Mouse (Mus musculus) intestine, embryonic 15.5 days (tissue): Measurements from ENCODE around the gene St6galnac6. TPM values are rescaled to one million over a fixed set of nuclear protein-coding genes. Genes with fewer than 3 reads are reported as not detected.

ENCODE experiments used
- ATAC-seq: fragments of 200-750 bp; cut with Nextera tagmentation; 2 replicates; pipeline ENCODE4 v1.8.0; 2017; ENCODE audit warnings: moderate TSS enrichment, moderate library complexity
- H3K27ac ChIP-seq: fragments of 300-500 bp; sonication (generic); 2 replicates; pipeline ENCODE4 v1.5.1; 2015; ENCODE audit warnings: mild to moderate bottlenecking, inconsistent platforms
- H3K27me3 ChIP-seq: fragments of 300-500 bp; sonication (generic); replicated peaks from 2 replicates; pipeline ENCODE4 v1.6.1; 2015; ENCODE audit warnings: inconsistent platforms
- H3K36me3 ChIP-seq: fragments of 300-500 bp; sonication (generic); 2 replicates; pipeline ENCODE4 v1.6.1; 2015; ENCODE audit warnings: inconsistent platforms
- H3K4me1 ChIP-seq: fragments of 300-500 bp; sonication (generic); replicated peaks from 2 replicates; pipeline ENCODE4 v1.6.1; 2015; ENCODE audit warnings: inconsistent platforms
- H3K4me2 ChIP-seq: fragments of 300-500 bp; sonication (generic); replicated peaks from 2 replicates; pipeline ENCODE4 v1.6.1; 2015; ENCODE audit warnings: mild to moderate bottlenecking, inconsistent platforms
- H3K4me3 ChIP-seq: fragments of 300-500 bp; sonication (generic); replicated peaks from 2 replicates; pipeline ENCODE4 v1.5.1; 2015; ENCODE audit warnings: inconsistent platforms
- H3K9ac ChIP-seq: fragments of 300-500 bp; sonication (generic); 2 replicates; pipeline ENCODE4 v1.6.1; 2015; ENCODE audit warnings: inconsistent platforms
- H3K9me3 ChIP-seq: fragments of 300-500 bp; sonication (generic); 2 replicates; pipeline ENCODE4 v1.6.1; 2016; ENCODE audit warnings: inconsistent platforms
- WGBS: fragments of 180-500 bp; shearing (Covaris S2); methylation state at CpG from one replicate; pipeline ENCODE4 v1.1.7; 2015; 5-methylcytosine and 5-hydroxymethylcytosine counted together
- polyA plus RNA-seq: library from polyadenylated mRNA; unstranded; fragments of >200 nt; fragmentation: Nextera tagmentation; extraction: Ambion mirVana; gene quantifications from 2 replicates; pipeline ENCODE4 v1.2.1, GENCODE M21; 2015

St6galnac6 gene
- polyA plus RNA-seq, 1 experiment from 2014 or later, result 14.0 TPM

- Histone ChIP-seq H3K9ac (no peak overlapping the region), H3K9me3 (no peaks in the 10 kb centered on the region), H3K36me3 (no peaks in the 10 kb centered on the region), H3K27ac (peak overlapping the region; percentile 29; the same call in 1 of the 2 replicates), H3K4me1 (peaks cover 72% of the 10 kb centered on the region), H3K27me3 (no peaks in the 10 kb centered on the region), H3K4me2 (no peak overlapping the region), H3K4me3 (no peak overlapping the region)
- WGBS, result 75% methylated on average over 5 of the region's 5 CpGs
- ATAC-seq, result no peak
Observed at GRCm38 (mm10) chr2:32624111-32624748, 24.7 kb downstream of the St6galnac6 start.

GRCm38 (mm10) chr2:32625212-32625872 lies 25.8 kb downstream of the St6galnac6 start:
- Histone ChIP-seq H3K4me3 (0 out of 2 replicates have a peak overlapping the region, but pooled peaks have one; percentile 13), H3K27me3 (no peaks in the 10 kb centered on the region), H3K9ac (peak overlapping the region; percentile 21; the same call in 1 of the 2 replicates), H3K4me1 (peaks cover 64% of the 10 kb centered on the region), H3K27ac (peak overlapping the region; percentile 49), H3K4me2 (peak overlapping the region; percentile 60), H3K36me3 (no peaks in the 10 kb centered on the region), H3K9me3 (no peaks in the 10 kb centered on the region)
- 6% methylated on average over 13 of the region's 13 CpGs for WGBS
- ATAC-seq, result peak; percentile 41

- Histone ChIP-seq H3K36me3 (no peaks in the 10 kb centered on the region), H3K4me1 (peaks cover 57% of the 10 kb centered on the region), H3K9ac (no peak overlapping the region), H3K4me3 (no peak overlapping the region), H3K27ac (peak overlapping the region; percentile 49), H3K27me3 (no peaks in the 10 kb centered on the region), H3K9me3 (no peaks in the 10 kb centered on the region), H3K4me2 (peak overlapping the region; percentile 60)
- WGBS, result 31% methylated on average over 5 of the region's 5 CpGs
- ATAC-seq, result no peak
Observed at GRCm38 (mm10) chr2:32625873-32626694, 26.6 kb downstream of the St6galnac6 start.

- no peaks in the 10 kb centered on the region for H3K36me3 ChIP-seq
- H3K9ac ChIP-seq, result no peak overlapping the region
- peak overlapping the region; percentile 41; the same call in 1 of the 2 replicates for H3K27ac ChIP-seq
- H3K4me1 ChIP-seq, result peaks cover 47% of the 10 kb centered on the region
- no peak overlapping the region for H3K4me2 ChIP-seq
- no peak overlapping the region for H3K4me3 ChIP-seq
- H3K27me3 ChIP-seq, result no peaks in the 10 kb centered on the region
- WGBS, result 62% methylated on average over 20 of the region's 20 CpGs
- 0 out of 2 replicates have a peak, but pooled peaks have one; percentile 7 for ATAC-seq
- H3K9me3 ChIP-seq, result no peaks in the 10 kb centered on the region
Observed at GRCm38 (mm10) chr2:32627266-32628043, 27.9 kb downstream of the St6galnac6 start.

GRCm38 (mm10) chr2:32628044-32628550 lies 28.6 kb downstream of the St6galnac6 start:
- Histone ChIP-seq H3K36me3 (no peaks in the 10 kb centered on the region), H3K27me3 (no peaks in the 10 kb centered on the region), H3K4me1 (peaks cover 47% of the 10 kb centered on the region), H3K9me3 (no peaks in the 10 kb centered on the region), H3K9ac (no peak overlapping the region), H3K27ac (peak overlapping the region; percentile 41; the same call in 1 of the 2 replicates), H3K4me3 (no peak overlapping the region), H3K4me2 (no peak overlapping the region)
- 0 out of 2 replicates have a peak, but pooled peaks have one; percentile 11 for ATAC-seq
- 56% methylated on average over 4 of the region's 4 CpGs for WGBS

- ATAC-seq, result no peak
- Histone ChIP-seq H3K4me1 (peaks cover 50% of the 10 kb centered on the region), H3K4me3 (no peak overlapping the region), H3K4me2 (no peak overlapping the region), H3K27me3 (no peaks in the 10 kb centered on the region), H3K9ac (no peak overlapping the region), H3K27ac (0 out of 2 replicates have a peak overlapping the region, but pooled peaks have one; percentile 36), H3K36me3 (no peaks in the 10 kb centered on the region), H3K9me3 (no peaks in the 10 kb centered on the region)
- WGBS, result 50% methylated on average over 5 of the region's 5 CpGs
Observed at GRCm38 (mm10) chr2:32628729-32629128, 29.2 kb downstream of the St6galnac6 start.

GRCm38 (mm10) chr2:32629276-32629976 lies 29.9 kb downstream of the St6galnac6 start:
- Histone ChIP-seq H3K4me3 (no peak overlapping the region), H3K9ac (no peak overlapping the region), H3K4me1 (peaks cover 46% of the 10 kb centered on the region), H3K9me3 (no peaks in the 10 kb centered on the region), H3K36me3 (no peaks in the 10 kb centered on the region), H3K27me3 (no peaks in the 10 kb centered on the region), H3K27ac (no peak overlapping the region), H3K4me2 (no peak overlapping the region)
- ATAC-seq, result no peak
- 50% methylated on average over 9 of the region's 9 CpGs for WGBS

- no peak overlapping the region for H3K4me2 ChIP-seq
- WGBS, result 89% methylated on average over 7 of the region's 9 CpGs
- H3K9me3 ChIP-seq, result no peaks in the 10 kb centered on the region
- no peaks in the 10 kb centered on the region for H3K27me3 ChIP-seq
- H3K27ac ChIP-seq, result no peak overlapping the region
- peaks cover 44% of the 10 kb centered on the region for H3K4me1 ChIP-seq
- H3K9ac ChIP-seq, result no peak overlapping the region
- ATAC-seq, result no peak
- no peak overlapping the region for H3K4me3 ChIP-seq
- H3K36me3 ChIP-seq, result no peaks in the 10 kb centered on the region
Observed at GRCm38 (mm10) chr2:32630036-32630435, 30.5 kb downstream of the St6galnac6 start.

- H3K4me1 ChIP-seq, result peaks cover 34% of the 10 kb centered on the region
- no peaks in the 10 kb centered on the region for H3K27me3 ChIP-seq
- H3K9ac ChIP-seq, result no peak overlapping the region
- no peaks in the 10 kb centered on the region for H3K36me3 ChIP-seq
- ATAC-seq, result no peak
- H3K4me2 ChIP-seq, result no peak overlapping the region
- no peak overlapping the region for H3K27ac ChIP-seq
- H3K4me3 ChIP-seq, result no peak overlapping the region
- H3K9me3 ChIP-seq, result no peaks in the 10 kb centered on the region
- 88% methylated on average over 10 of the region's 10 CpGs for WGBS
Observed at GRCm38 (mm10) chr2:32631046-32631445, 31.5 kb downstream of the St6galnac6 start.

GRCm38 (mm10) chr2:32631737-32632394 lies 32.4 kb downstream of the St6galnac6 start:
- Histone ChIP-seq H3K4me3 (no peak overlapping the region), H3K36me3 (no peaks in the 10 kb centered on the region), H3K4me1 (peaks cover 26% of the 10 kb centered on the region), H3K27ac (no peak overlapping the region), H3K9me3 (no peaks in the 10 kb centered on the region), H3K27me3 (no peaks in the 10 kb centered on the region), H3K4me2 (no peak overlapping the region), H3K9ac (no peak overlapping the region)
- ATAC-seq, result peak; percentile 48
- WGBS, result 55% methylated on average over 7 of the region's 7 CpGs
